Mouse (Mus musculus) embryonic fibroblast, embryonic 13.5 days (primary cell): ENCODE data around the gene Sycp2. TPM values are rescaled to one million over a fixed set of nuclear protein-coding genes. Genes with fewer than 3 reads are reported as not detected.
"Not testable (repeated sequence)": the region's sequence is repeated elsewhere in the genome, so short reads cannot be mapped to it uniquely, and the experiment has no call there.

Experiments
- H3K27ac ChIP-seq: 2 replicates; pipeline ENCODE4 v1.5.1; 2012; ENCODE audit warnings: low read length, control low read depth, inconsistent platforms; ENCODE audit not compliant: insufficient read depth
- H3K4me1 ChIP-seq: 2 replicates; pipeline ENCODE4 v1.6.1; 2011; ENCODE audit warnings: low read length; ENCODE audit not compliant: control insufficient read depth, insufficient read depth
- H3K4me3 ChIP-seq: 2 replicates; pipeline ENCODE4 v1.5.1; 2011; ENCODE audit warnings: mild to moderate bottlenecking, control low read depth, low read length; ENCODE audit not compliant: insufficient read depth
- CTCF ChIP-seq: IDR thresholded peaks from 2 replicates; pipeline ENCODE4 v1.5.1; 2011; ENCODE audit warnings: mild to moderate bottlenecking, control low read depth, low read length, moderate library complexity, borderline replicate concordance; ENCODE audit not compliant: insufficient read depth
- POLR2A ChIP-seq: IDR thresholded peaks from 2 replicates; pipeline ENCODE4 v1.6.1; 2011; ENCODE audit warnings: low read depth, mild to moderate bottlenecking, control low read depth, low read length, moderate library complexity
- polyA plus RNA-seq: library from polyadenylated mRNA; stranded (reverse); fragments of >200 nt; gene quantifications from 2 replicates; pipeline ENCODE4 v1.2.4, GENCODE M21; 2011; ENCODE audit warnings: low read depth; ENCODE audit not compliant: missing spikeins, insufficient read length

Sycp2 gene
- polyA plus RNA-seq, 1 experiment: 1.1 TPM

- peak within 1 kb of the TSS; percentile 45 for H3K4me3 ChIP-seq
- TF ChIP-seq CTCF (no peak), POLR2A (peak; percentile 64; the same call in 1 of the 2 replicates)
- H3K27ac ChIP-seq: peak within 1 kb of the TSS; percentile 24
- H3K4me1 ChIP-seq: peaks cover 6% of the 10 kb centered on the region; the same call in 1 of the 2 replicates
Measured at GRCm38 (mm10) chr2:178414261-178415149, 7.0 kb upstream of the Sycp2 start, which contains the start of the genes Ppp1r3d and Fam217b. Ppp1r3d (minus strand) TSS chr2:178414472. Fam217b (plus strand) TSS chr2:178414524.

DNA sequence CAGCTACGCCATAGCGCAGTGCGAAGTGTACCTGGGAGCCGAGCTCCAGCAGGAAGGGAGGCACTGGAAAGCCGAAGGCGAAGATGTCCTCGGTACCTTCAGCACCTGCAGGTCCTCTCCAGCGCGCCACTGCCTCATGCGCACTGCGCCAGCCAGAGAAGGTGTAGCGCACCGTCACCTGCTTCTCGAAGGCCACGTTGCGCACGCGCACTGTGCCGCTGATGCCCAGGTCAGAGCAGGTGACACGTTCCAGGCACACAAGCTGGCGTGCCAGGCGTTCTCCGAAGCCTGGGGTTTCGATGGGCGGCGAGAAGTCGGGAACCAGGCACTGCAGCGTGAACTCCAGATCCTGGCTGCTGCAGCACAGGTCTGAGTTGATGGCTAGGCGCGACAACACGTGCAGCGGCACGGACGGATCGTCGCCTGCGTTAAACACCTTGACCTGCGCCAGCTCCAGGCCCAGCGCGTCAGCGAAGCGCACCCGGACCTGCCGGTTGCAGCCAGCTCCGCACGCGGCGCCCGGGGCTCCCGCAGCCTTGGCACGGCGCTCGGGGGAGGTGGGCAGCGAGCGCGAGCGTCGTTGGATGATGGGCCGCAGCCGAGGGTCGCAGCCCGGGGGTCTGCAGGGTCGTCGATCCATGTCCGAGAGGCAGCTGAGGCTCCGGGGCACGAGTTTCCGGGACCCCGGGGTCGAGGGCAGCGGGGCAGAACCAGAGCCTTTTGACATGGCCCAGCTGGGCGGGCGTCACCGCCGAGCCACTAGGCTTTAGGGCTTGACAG, 6.2 kb upstream of the Sycp2 start:
- peaks cover 6% of the 10 kb centered on the region; the same call in 1 of the 2 replicates for H3K4me1 ChIP-seq
- peak overlapping the region; percentile 45 for H3K4me3 ChIP-seq
- TF ChIP-seq POLR2A (no peak), CTCF (no peak)
- H3K27ac ChIP-seq: peak overlapping the region; percentile 24

- Histone ChIP-seq H3K4me3 (no peak overlapping the region), H3K27ac (no peak overlapping the region), H3K4me1 (peaks cover 6% of the 10 kb centered on the region; the same call in 1 of the 2 replicates)
- TF ChIP-seq POLR2A (no peak), CTCF (no peak)
Measured at GRCm38 (mm10) chr2:178413081-178413480, 5.6 kb upstream of the Sycp2 start.

GRCm38 (mm10) chr2:178412598-178412997, 5.1 kb upstream of the Sycp2 start:
- Histone ChIP-seq H3K4me1 (peaks cover 6% of the 10 kb centered on the region; the same call in 1 of the 2 replicates), H3K4me3 (no peak overlapping the region), H3K27ac (no peak overlapping the region)
- TF ChIP-seq POLR2A (no peak), CTCF (no peak)

- no peak for TF ChIP-seq CTCF
- Histone ChIP-seq H3K27ac (no peak overlapping the region), H3K4me1 (peaks cover 6% of the 10 kb centered on the region; the same call in 1 of the 2 replicates), H3K4me3 (no peak overlapping the region)
Measured at GRCm38 (mm10) chr2:178410286-178410685, 2.8 kb upstream of the Sycp2 start.

DNA sequence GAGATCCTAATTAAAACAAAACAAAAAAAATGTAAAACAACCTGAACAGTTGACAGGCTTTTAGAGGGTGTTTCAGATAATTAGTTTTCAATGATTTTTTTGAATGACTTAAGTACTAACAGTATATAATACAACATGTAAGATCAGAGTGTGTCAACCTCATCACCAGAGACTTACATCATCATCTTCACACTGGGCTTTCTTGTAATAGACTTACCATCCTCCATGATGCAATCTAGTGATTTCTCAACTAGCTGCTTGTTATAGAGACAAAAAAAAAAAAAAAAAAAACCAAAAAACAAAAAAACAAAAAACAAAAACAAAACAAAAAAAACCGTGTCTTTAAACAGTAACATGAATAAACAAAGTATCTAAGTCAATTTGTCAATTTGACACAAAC, 1.5 kb upstream of the Sycp2 start:
- TF ChIP-seq CTCF: no peak
- TF ChIP-seq POLR2A: no peak
- no peak overlapping the region for H3K4me3 ChIP-seq
- H3K27ac ChIP-seq: no peak overlapping the region

DNA sequence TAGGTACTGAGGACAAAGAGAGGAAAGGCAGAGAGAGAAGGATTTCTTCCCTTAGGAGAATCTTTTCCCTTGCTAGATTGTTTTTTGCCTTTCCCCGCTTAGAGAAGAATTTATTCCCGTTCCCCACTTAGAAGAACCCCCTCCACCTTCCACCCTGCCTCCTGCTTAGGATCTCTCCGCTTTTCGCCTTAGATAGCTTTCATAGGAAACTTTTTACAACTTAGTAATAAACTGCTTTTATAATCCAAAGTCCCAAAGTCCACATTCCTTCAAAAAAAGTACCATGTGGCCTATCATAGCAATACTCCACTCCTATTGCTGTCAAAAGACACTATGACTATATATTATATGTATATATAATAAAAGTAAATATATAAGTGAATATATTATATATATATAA, 64.9 kb downstream of the Sycp2 start:
- Histone ChIP-seq H3K4me1 (no peaks in the 10 kb centered on the region), H3K27ac (no peak overlapping the region)
- TF ChIP-seq POLR2A (no peak), CTCF (no peak)

More for the DNA sequence above, 1.5 kb upstream of the Sycp2 start:
- H3K4me1 ChIP-seq: peaks cover 6% of the 10 kb centered on the region; the same call in 1 of the 2 replicates

DNA sequence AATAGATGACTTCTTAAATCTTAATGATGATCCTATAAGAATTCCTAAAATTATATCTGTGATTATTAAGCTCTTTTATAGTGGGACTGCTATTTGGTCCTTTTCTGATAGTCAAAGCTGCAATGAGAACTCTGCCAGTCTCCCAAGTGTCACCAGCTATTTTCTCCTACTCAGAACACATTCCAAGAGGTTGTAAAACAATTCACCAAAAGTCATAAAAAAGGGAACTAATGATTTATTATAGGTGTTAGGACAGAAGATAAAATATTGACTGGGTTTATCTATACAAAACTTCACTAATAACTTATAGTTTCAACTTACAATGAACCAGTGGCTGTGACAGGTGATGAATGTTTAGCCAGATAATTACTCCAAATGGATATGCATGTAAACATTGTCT, 65.4 kb downstream of the Sycp2 start:
- H3K4me1 ChIP-seq, H3K27ac ChIP-seq, H3K4me3 ChIP-seq: not testable (repeated sequence)

More for the DNA sequence above, 64.9 kb downstream of the Sycp2 start:
- H3K4me3 ChIP-seq: no peak overlapping the region

GRCm38 (mm10) chr2:178339044-178339443, 68.4 kb downstream of the Sycp2 start:
- TF ChIP-seq POLR2A (no peak), CTCF (no peak)

More at GRCm38 (mm10) chr2:178339044-178339443, 68.4 kb downstream of the Sycp2 start:
- Histone ChIP-seq H3K27ac (no peak overlapping the region), H3K4me1 (no peaks in the 10 kb centered on the region), H3K4me3 (no peak overlapping the region)
